Mouse (Mus musculus): Measurements from ENCODE around the gene Crlf1. TPM values are rescaled to one million over a fixed set of nuclear protein-coding genes. Genes with fewer than 3 reads are reported as not detected.

Crlf1 gene
- polyA plus RNA-seq, 1 experiment from 2014 or later = 3.4 TPM

DNA sequence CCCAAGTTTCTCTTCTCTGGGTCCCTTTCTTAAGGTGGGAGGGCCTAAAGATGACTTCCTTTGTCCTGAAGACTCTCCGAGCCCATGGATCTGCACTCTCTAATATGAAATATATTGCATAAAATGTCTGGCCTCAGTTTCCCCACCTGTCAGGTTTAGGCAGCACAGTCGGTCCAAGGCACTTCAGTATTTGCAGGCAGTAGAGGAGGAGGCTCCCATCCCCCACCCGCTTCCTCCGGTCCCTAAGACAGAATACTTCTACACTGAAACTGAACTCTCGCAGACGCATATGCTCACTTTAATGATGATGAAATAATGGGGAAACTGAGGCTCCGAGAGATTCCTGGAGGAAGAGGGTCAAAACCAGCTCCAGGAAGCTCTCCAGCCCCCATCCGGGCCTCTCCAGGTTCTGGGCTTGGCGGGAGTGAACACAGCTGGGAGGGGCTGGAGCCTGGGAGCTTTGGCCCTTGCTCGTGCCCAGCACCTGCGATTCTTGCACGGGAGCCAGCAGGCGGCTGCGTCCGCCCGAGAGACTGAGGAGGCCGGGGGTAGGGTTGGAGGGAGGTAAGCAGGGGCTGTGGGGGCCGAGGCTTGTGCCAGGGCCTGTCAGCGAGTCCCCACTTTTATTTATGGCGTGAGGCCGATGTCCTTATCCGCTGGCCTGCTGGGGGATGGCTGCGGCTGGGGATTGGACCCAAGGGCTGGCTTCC, 9.0 kb downstream of the Crlf1 start:
- ATAC-seq (ENCODE audit: insufficient read depth, low FRiP score) = no peak
- Histone ChIP-seq H3K4me3 (replicated peaks; ENCODE audit: low read length) (no peak overlapping the region; the same call in 1 of the 2 replicates), H3K4me1 (ENCODE audit: control insufficient read depth, insufficient read depth, low read length) (peaks cover 31% of the 10 kb centered on the region), H3K27me3 (ENCODE audit: control insufficient read depth, insufficient read depth, low read length) (peaks cover 43% of the 10 kb centered on the region), H3K9ac (ENCODE audit: low read length) (peak overlapping the region; percentile 42), H3K27ac (ENCODE audit: low read length) (no peak overlapping the region), H3K36me3 (ENCODE audit: control insufficient read depth, insufficient read depth, low read length) (no peaks in the 10 kb centered on the region), H3K9me3 (replicated peaks; ENCODE audit: control insufficient read depth, low read length) (no peaks in the 10 kb centered on the region), H3K4me2 (ENCODE audit: low read depth, low read length) (peak overlapping the region; percentile 32)
- WGBS = 14% methylated on average over 23 of the region's 23 CpGs

DNA sequence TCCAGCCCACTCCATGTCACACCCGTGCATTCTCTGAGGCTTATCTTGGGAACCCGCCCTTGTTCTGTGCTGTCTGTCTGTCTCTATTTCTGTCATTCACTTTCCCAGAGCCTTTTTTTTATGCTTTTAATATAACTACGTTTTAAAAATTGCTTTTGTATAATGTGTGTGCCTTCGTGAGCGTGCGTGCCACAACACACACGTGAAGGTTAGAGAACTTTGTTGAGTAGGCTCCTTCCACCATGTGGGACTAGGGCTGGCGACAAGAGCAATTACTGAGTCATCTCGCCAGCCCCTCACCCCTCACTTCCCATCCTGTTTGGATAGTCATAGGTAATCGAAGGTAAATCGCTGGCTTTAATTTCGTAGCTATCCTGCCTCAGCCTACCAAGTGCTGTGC, 9.6 kb downstream of the Crlf1 start:
- 37% methylated on average over 12 of the region's 12 CpGs for WGBS
- Histone ChIP-seq H3K4me3 (replicated peaks; ENCODE audit: low read length) (no peak overlapping the region), H3K9ac (ENCODE audit: low read length) (peak overlapping the region; percentile 42), H3K27me3 (ENCODE audit: control insufficient read depth, insufficient read depth, low read length) (peaks cover 38% of the 10 kb centered on the region), H3K36me3 (ENCODE audit: control insufficient read depth, insufficient read depth, low read length) (0 out of 2 replicates have a peak, but pooled peaks cover 3% of the 10 kb centered on the region), H3K9me3 (replicated peaks; ENCODE audit: control insufficient read depth, low read length) (no peaks in the 10 kb centered on the region), H3K4me2 (ENCODE audit: low read depth, low read length) (peak overlapping the region; percentile 32), H3K4me1 (ENCODE audit: control insufficient read depth, insufficient read depth, low read length) (peaks cover 33% of the 10 kb centered on the region), H3K27ac (ENCODE audit: low read length) (no peak overlapping the region)
- no peak for ATAC-seq (ENCODE audit: insufficient read depth, low FRiP score)

GRCm38 (mm10) chr8:70503062-70503750, 10.2 kb downstream of the Crlf1 start:
- 0 out of 2 replicates have a peak, but pooled peaks cover 9% of the 10 kb centered on the region for H3K36me3 ChIP-seq (ENCODE audit: control insufficient read depth, insufficient read depth, low read length)
- WGBS = 18% methylated on average over 46 of the region's 46 CpGs
- H3K4me3 ChIP-seq (replicated peaks; ENCODE audit: low read length) = no peak overlapping the region
- H3K4me1 ChIP-seq (ENCODE audit: control insufficient read depth, insufficient read depth, low read length) = peaks cover 35% of the 10 kb centered on the region
- no peak overlapping the region for H3K4me2 ChIP-seq (ENCODE audit: low read depth, low read length)
- no peak overlapping the region; the same call in 1 of the 2 replicates for H3K9ac ChIP-seq (ENCODE audit: low read length)
- H3K27ac ChIP-seq (ENCODE audit: low read length) = no peak overlapping the region
- H3K27me3 ChIP-seq (ENCODE audit: control insufficient read depth, insufficient read depth, low read length) = peaks cover 32% of the 10 kb centered on the region
- peak; percentile 14; the same call in 1 of the 2 replicates for ATAC-seq (ENCODE audit: insufficient read depth, low FRiP score)
- H3K9me3 ChIP-seq (replicated peaks; ENCODE audit: control insufficient read depth, low read length) = no peaks in the 10 kb centered on the region

- H3K4me1 ChIP-seq (ENCODE audit: control insufficient read depth, insufficient read depth, low read length) = peaks cover 45% of the 10 kb centered on the region
- H3K36me3 ChIP-seq (ENCODE audit: control insufficient read depth, insufficient read depth, low read length) = peaks cover 14% of the 10 kb centered on the region; the same call in 1 of the 2 replicates
- H3K9ac ChIP-seq (ENCODE audit: low read length) = no peak overlapping the region
- H3K27me3 ChIP-seq (ENCODE audit: control insufficient read depth, insufficient read depth, low read length) = peaks cover 21% of the 10 kb centered on the region
- 57% methylated on average over 16 of the region's 16 CpGs for WGBS
- H3K4me3 ChIP-seq (replicated peaks; ENCODE audit: low read length) = no peak overlapping the region
- H3K4me2 ChIP-seq (ENCODE audit: low read depth, low read length) = no peak overlapping the region
- no peak for ATAC-seq (ENCODE audit: insufficient read depth, low FRiP score)
- no peak overlapping the region for H3K27ac ChIP-seq (ENCODE audit: low read length)
- H3K9me3 ChIP-seq (replicated peaks; ENCODE audit: control insufficient read depth, low read length) = no peaks in the 10 kb centered on the region
Measured at GRCm38 (mm10) chr8:70504291-70504716, 11.3 kb downstream of the Crlf1 start.

GRCm38 (mm10) chr8:70504851-70505250, 11.9 kb downstream of the Crlf1 start:
- peaks cover 14% of the 10 kb centered on the region; the same call in 1 of the 2 replicates for H3K36me3 ChIP-seq (ENCODE audit: control insufficient read depth, insufficient read depth, low read length)
- no peak overlapping the region for H3K4me3 ChIP-seq (replicated peaks; ENCODE audit: low read length)
- no peak overlapping the region for H3K4me2 ChIP-seq (ENCODE audit: low read depth, low read length)
- 74% methylated on average over 3 of the region's 3 CpGs for WGBS
- H3K9ac ChIP-seq (ENCODE audit: low read length) = no peak overlapping the region
- ATAC-seq (ENCODE audit: insufficient read depth, low FRiP score) = no peak
- H3K27ac ChIP-seq (ENCODE audit: low read length) = no peak overlapping the region
- H3K9me3 ChIP-seq (replicated peaks; ENCODE audit: control insufficient read depth, low read length) = no peaks in the 10 kb centered on the region
- H3K4me1 ChIP-seq (ENCODE audit: control insufficient read depth, insufficient read depth, low read length) = peaks cover 45% of the 10 kb centered on the region
- peaks cover 18% of the 10 kb centered on the region for H3K27me3 ChIP-seq (ENCODE audit: control insufficient read depth, insufficient read depth, low read length)

DNA sequence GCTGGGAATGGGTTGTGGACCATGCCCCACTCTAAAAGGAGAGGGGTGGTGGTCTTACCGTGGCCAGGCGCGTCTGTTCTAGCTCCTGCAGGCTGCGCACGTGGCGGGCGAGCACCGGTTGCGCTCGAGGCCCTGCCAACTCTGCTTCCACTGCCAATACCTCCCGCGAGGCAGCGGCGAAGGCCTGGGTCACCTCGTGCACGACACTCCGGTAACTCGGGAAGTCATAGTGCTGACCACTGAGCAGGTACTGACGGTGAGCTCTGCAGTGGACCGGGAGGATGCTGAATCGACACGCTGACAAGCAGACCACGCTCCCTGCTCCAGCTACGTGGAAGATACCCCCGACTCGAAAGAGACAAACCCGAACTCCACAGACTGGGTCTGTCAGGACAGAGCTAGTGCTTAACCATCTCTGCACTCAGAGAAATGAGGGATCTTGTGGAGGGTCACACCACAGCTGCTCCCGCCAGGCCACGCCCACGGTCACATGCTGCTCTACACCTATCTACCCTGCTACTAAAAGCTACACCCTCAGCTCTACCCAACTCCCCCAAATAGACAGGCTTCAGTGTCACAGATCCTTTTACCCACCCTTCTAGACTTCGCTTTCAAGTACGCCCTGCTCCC, 12.9 kb downstream of the Crlf1 start:
- H3K9me3 ChIP-seq (replicated peaks; ENCODE audit: control insufficient read depth, low read length) = no peaks in the 10 kb centered on the region
- 34% methylated on average over 32 of the region's 32 CpGs for WGBS
- peaks cover 45% of the 10 kb centered on the region for H3K4me1 ChIP-seq (ENCODE audit: control insufficient read depth, insufficient read depth, low read length)
- peak; percentile 3; the same call in 1 of the 2 replicates for ATAC-seq (ENCODE audit: insufficient read depth, low FRiP score)
- H3K27ac ChIP-seq (ENCODE audit: low read length) = peak overlapping the region; percentile 94; the same call in 1 of the 2 replicates
- H3K4me3 ChIP-seq (replicated peaks; ENCODE audit: low read length) = peak overlapping the region; percentile 82
- peak overlapping the region; percentile 95 for H3K9ac ChIP-seq (ENCODE audit: low read length)
- H3K27me3 ChIP-seq (ENCODE audit: control insufficient read depth, insufficient read depth, low read length) = peaks cover 14% of the 10 kb centered on the region
- peak overlapping the region; percentile 91 for H3K4me2 ChIP-seq (ENCODE audit: low read depth, low read length)
- peaks cover 14% of the 10 kb centered on the region; the same call in 1 of the 2 replicates for H3K36me3 ChIP-seq (ENCODE audit: control insufficient read depth, insufficient read depth, low read length)

GRCm38 (mm10) chr8:70506328-70507026, 13.5 kb downstream of the Crlf1 start, which contains the start of gene Rex1bd:
Gene Rex1bd, minus strand, starts transcription at chr8:70506752.
- Histone ChIP-seq H3K4me2 (ENCODE audit: low read depth, low read length) (peak within 1 kb of the TSS; percentile 91), H3K9ac (ENCODE audit: low read length) (peak within 1 kb of the TSS; percentile 95), H3K27me3 (ENCODE audit: control insufficient read depth, insufficient read depth, low read length) (peaks cover 8% of the 10 kb centered on the region), H3K27ac (ENCODE audit: low read length) (peak within 1 kb of the TSS; percentile 94), H3K36me3 (ENCODE audit: control insufficient read depth, insufficient read depth, low read length) (peaks cover 14% of the 10 kb centered on the region; the same call in 1 of the 2 replicates), H3K4me3 (replicated peaks; ENCODE audit: low read length) (peak within 1 kb of the TSS; percentile 82), H3K4me1 (ENCODE audit: control insufficient read depth, insufficient read depth, low read length) (peaks cover 45% of the 10 kb centered on the region), H3K9me3 (replicated peaks; ENCODE audit: control insufficient read depth, low read length) (no peaks in the 10 kb centered on the region)
- peak; percentile 87 for ATAC-seq (ENCODE audit: insufficient read depth, low FRiP score)
- 3% methylated on average over 39 of the region's 40 CpGs for WGBS

GRCm38 (mm10) chr8:70507027-70507393, 14.1 kb downstream of the Crlf1 start:
- peak overlapping the region; percentile 91; the same call in 1 of the 2 replicates for H3K4me2 ChIP-seq (ENCODE audit: low read depth, low read length)
- peaks cover 44% of the 10 kb centered on the region for H3K4me1 ChIP-seq (ENCODE audit: control insufficient read depth, insufficient read depth, low read length)
- ATAC-seq (ENCODE audit: insufficient read depth, low FRiP score) = no peak
- H3K36me3 ChIP-seq (ENCODE audit: control insufficient read depth, insufficient read depth, low read length) = peaks cover 14% of the 10 kb centered on the region; the same call in 1 of the 2 replicates
- H3K4me3 ChIP-seq (replicated peaks; ENCODE audit: low read length) = peak overlapping the region; percentile 82; the same call in 1 of the 2 replicates
- H3K27ac ChIP-seq (ENCODE audit: low read length) = peak overlapping the region; percentile 94
- no peaks in the 10 kb centered on the region for H3K9me3 ChIP-seq (replicated peaks; ENCODE audit: control insufficient read depth, low read length)
- 54% methylated on average over 5 of the region's 5 CpGs for WGBS
- H3K9ac ChIP-seq (ENCODE audit: low read length) = peak overlapping the region; percentile 14; the same call in 1 of the 2 replicates
- H3K27me3 ChIP-seq (ENCODE audit: control insufficient read depth, insufficient read depth, low read length) = 0 out of 2 replicates have a peak, but pooled peaks cover 3% of the 10 kb centered on the region
